Mouse (Mus musculus) liver, embryonic 14.5 days (tissue): ENCODE results near the gene Stxbp4.

Source experiments
- CTCF ChIP-seq: IDR thresholded peaks from 2 replicates; pipeline ENCODE4 v1.5.1; 2016; ENCODE audit warnings: antibody characterized with exemption, low read depth, control low read depth
- EP300 ChIP-seq: IDR thresholded peaks from 2 replicates; pipeline ENCODE4 v1.6.1; 2016; ENCODE audit warnings: antibody characterized with exemption, low read depth

DNA sequence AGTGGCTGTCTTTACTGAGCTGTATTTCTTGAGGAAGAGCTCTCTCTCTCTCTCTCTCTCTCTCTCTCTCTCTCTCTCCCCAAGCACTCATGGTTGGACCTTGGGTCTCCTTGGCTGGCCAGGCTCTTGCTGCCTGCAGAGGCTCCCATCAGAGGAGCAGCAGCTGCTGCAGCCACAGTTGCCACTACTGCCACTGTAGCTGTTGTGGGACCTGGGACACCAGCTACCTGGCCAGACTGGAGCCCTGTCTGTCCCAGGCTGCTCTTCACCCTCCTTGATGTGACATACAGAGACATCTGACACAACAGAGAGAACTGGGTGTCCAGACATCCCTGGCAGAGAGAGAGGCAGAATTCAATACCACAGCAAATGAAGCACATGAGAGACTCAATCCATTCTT, 43.3 kb upstream of the Stxbp4 start:
- TF ChIP-seq CTCF (no peak), EP300 (no peak)
